Mouse (Mus musculus): ENCODE measurements at regions not wholly inside any gene's neighbourhood (a gene's known extent, or its start where the extent isn't known, plus 50 kb on each side); places are given as distances from the start of the nearest gene placed in this dataset.

DNA sequence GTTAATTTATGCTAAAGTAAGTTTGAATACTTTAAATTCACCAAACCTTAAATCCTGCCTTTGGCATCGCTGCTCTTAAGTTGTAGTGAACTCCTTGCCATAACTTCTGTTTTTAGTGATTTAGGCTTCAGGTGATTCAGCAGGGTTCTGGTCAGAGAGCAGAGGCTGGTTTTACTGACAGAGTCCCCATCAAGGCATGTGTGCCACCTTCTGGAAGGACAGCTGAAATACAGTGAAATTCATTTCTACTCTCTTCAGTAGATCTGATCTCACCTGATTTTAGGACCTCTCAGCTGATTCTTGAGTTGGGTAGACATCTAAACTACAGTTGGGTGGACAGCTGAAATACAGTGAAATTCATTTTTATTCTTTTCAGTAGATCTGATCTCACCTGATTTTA lies 132.4 kb upstream of the Galnt5 start:
- no peak for TF ChIP-seq POLR2A (IDR thresholded peaks at IDR 0.05; ENCODE audit: extremely low read depth, insufficient read depth, low read length)
- TF ChIP-seq CTCF (IDR thresholded peaks at IDR 0.05; ENCODE audit: low read depth, low read length) = no peak
